Comparison of ENCODE assay signal across 18 mouse cellular contexts in the genomic region with DNA sequence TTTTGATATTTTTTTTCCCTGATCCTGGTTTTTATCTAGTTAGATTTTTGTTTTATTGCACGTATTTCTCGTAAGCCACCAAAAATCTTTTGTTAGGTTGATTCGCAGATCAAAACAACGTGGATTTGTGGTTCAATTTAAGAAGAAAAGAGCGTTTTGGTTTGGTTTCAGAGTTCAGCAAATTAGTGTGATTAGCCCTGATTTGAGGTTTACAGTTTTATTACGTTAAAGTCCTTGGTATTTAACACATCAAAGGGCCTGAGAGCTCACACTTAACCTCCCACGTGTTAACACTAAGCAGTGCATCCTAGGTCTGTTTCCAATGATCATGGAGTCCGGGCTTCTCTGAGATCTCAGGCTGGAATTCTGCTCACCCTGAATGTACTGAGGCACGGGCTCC.
"Had no signal": no experiment of that assay in that cellular context is flagged by ENCODE, and none has a peak within 500 bp of the region (broad histone marks: within the 10 kb centered on the region; RNA-seq: fewer than 3 reads in every experiment).

No protein-coding gene starts in this region.

- H3K27me3 ChIP-seq: kidney, embryonic 15.5 days; liver, embryonic 15.5 days had no signal

- H3K4me1 ChIP-seq: liver, embryonic 12.5 days; liver, embryonic 15.5 days had no signal

- H3K9ac ChIP-seq: kidney, embryonic 15.5 days; limb, embryonic 13.5 days; liver, embryonic 12.5 days; liver, embryonic 15.5 days had no signal

- H3K4me3 ChIP-seq: kidney, embryonic 15.5 days; layer of hippocampus, adult 2 months; limb, embryonic 13.5 days; liver, embryonic 12.5 days; liver, embryonic 15.5 days had no signal

- H3K36me3 ChIP-seq: kidney, embryonic 15.5 days; limb, embryonic 13.5 days; liver, embryonic 12.5 days; liver, embryonic 15.5 days had no signal

- H3K27ac ChIP-seq: kidney, embryonic 15.5 days; layer of hippocampus, adult 2 months; limb, embryonic 13.5 days; liver, embryonic 12.5 days; liver, embryonic 15.5 days; stomach, postnatal 0 days had no signal

- H3K9me3 ChIP-seq: kidney, embryonic 15.5 days; liver, embryonic 12.5 days; liver, embryonic 15.5 days had no signal

- DNase-seq: kidney, adult 8-10 months; kidney, postnatal 14 days; layer of hippocampus, adult 9-11 months; liver; lung, adult 2 months; lung, postnatal 14 days; lung, postnatal 4 days; midbrain, embryonic 14.5 days; thymus, adult 2 months; thymus, postnatal 14 days; thymus, postnatal 4 days had no signal

- H3K4me2 ChIP-seq: liver, embryonic 12.5 days; liver, embryonic 15.5 days; midbrain, embryonic 11.5 days had no signal

- ATAC-seq: liver, embryonic 12.5 days had no signal
